ENCODE assay signal across 9 mouse cellular contexts in the genomic region with DNA sequence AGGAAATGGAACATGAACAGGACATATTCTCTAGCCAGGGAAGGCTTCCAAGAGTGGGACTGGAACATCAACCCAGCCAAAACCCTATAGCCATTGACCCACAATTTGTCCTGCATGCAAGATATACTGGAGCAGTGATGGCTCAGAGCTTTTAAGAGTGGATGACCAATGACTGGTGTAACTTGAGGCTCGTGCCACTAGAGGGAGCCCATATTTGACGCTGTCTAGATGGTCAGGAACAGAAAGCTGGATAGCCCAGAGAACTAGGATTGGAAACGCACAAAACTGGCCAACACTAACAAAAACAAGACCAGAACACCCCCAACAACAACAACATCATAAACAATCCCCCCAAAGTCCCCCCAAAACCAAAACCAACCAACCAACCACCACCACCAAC.
DNase-seq lines count a peak whose midpoint lies in the region; ATAC-seq and TF ChIP-seq lines count a peak whose summit lies in the region.
"Had no signal": no experiment of that assay in that cellular context is flagged by ENCODE, and none has a peak within 500 bp of the region (broad histone marks: within the 10 kb centered on the region; RNA-seq: fewer than 3 reads in every experiment).

No protein-coding gene starts in this region.

- no peak for TF ChIP-seq POLR2A in brain, embryonic 14.5 days (IDR thresholded peaks at IDR 0.05; ENCODE audit: borderline replicate concordance, extremely low read depth, insufficient read depth, insufficient read length, poor library complexity, severe bottlenecking)

- TF ChIP-seq CTCF in brain, embryonic 14.5 days (IDR thresholded peaks at IDR 0.05; ENCODE audit: borderline replicate concordance, extremely low read depth, insufficient read depth, insufficient read length): peak; percentile 62; the same call in 1 of the 2 replicates

- ATAC-seq in neural tube, embryonic 13.5 days (ENCODE audit: low read depth): peak; percentile 36; the same call in 1 of the 2 replicates
- no peak for ATAC-seq in monocyte, adult 5-6 weeks (replicated peaks; ENCODE audit: insufficient number of reproducible peaks, low FRiP score, low TSS enrichment, poor library complexity, severe bottlenecking)

- H3K27ac ChIP-seq in neural tube, embryonic 13.5 days (replicated peaks): no peak overlapping the region

- 18% methylated on average over 3 of the region's 3 CpGs for WGBS in neural tube, embryonic 13.5 days

- peak; percentile 89 for DNase-seq in heart, adult 11 months
- DNase-seq in heart, adult 9 months (ENCODE audit: low spot score in 2 of 2): no peak
- peak; percentile 14 for DNase-seq in ovary, postnatal 36 days (ENCODE audit: low spot score)
- DNase-seq in ovary, adult 18-20 months (ENCODE audit: low spot score): no peak
- peak; percentile 55 for DNase-seq in brain, embryonic 14.5 days (ENCODE audit: low read depth)
- DNase-seq in kidney, adult 8-10 months: peak; percentile 2 to 35

- H3K27me3 ChIP-seq in neural tube, embryonic 13.5 days: no peaks in the 10 kb centered on the region
- H3K27me3 ChIP-seq: megakaryocyte, embryonic 14.5 days had no signal

- H3K36me3 ChIP-seq in neural tube, embryonic 13.5 days: no peaks in the 10 kb centered on the region

- no peaks in the 10 kb centered on the region for H3K9me3 ChIP-seq in neural tube, embryonic 13.5 days
- H3K9me3 ChIP-seq: megakaryocyte, embryonic 14.5 days had no signal

- H3K4me2 ChIP-seq in neural tube, embryonic 13.5 days: no peak overlapping the region

- no peak overlapping the region for H3K9ac ChIP-seq in neural tube, embryonic 13.5 days

- H3K4me1 ChIP-seq in neural tube, embryonic 13.5 days (replicated peaks): no peaks in the 10 kb centered on the region
- H3K4me1 ChIP-seq: megakaryocyte, embryonic 14.5 days had no signal

- no peak overlapping the region for H3K4me3 ChIP-seq in neural tube, embryonic 13.5 days
- H3K4me3 ChIP-seq: megakaryocyte, embryonic 14.5 days had no signal

Comparison
In these comparisons a context has a peak if more than half of its experiments do, and no peak if none do; other contexts are left out.
1. DNase-seq: peak in heart, adult 11 months (single experiment), ovary, postnatal 36 days (single experiment), brain, embryonic 14.5 days (single experiment) and kidney, adult 8-10 months (2 of 2); none in heart, adult 9 months (0 of 2) and ovary, adult 18-20 months (single experiment).